Mouse (Mus musculus) lung, postnatal 10 days (tissue): ENCODE measurements at regions not wholly inside any gene's neighbourhood (a gene's known extent, or its start where the extent isn't known, plus 50 kb on each side); places are given as distances from the start of the nearest gene placed in this dataset.

Experiments used
- DNase-seq: peaks from one replicate; pipeline ENCODE4 v3.0.0; 2021

GRCm38 (mm10) chr15:85660528-85661392 is 74.0 kb upstream of the Ppara start:
- no peak for DNase-seq

GRCm38 (mm10) chr15:85661393-85661690 is 73.4 kb upstream of the Ppara start:
- DNase-seq = no peak

- no peak for DNase-seq
Measured at GRCm38 (mm10) chr15:85661771-85662170, 73.0 kb upstream of the Ppara start.

DNA sequence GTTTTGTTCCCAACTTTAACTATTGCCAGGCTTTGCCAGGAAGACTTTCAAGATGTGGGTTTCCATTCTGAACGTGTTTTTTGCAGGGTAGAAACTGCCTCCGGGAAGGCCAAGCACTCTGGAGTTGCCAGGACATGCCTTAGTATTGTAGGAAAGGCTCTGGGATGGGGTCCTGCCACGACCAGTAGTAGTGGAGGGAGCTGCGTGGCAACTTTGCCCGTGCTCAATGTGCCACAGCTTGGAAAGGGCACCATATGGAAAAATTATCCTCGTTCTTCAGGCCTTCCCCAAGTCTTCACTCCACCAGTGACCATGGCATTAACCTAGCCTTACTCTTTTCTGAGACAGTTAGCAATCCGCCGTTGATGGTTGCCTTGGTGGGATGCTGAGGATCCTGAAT is 72.5 kb upstream of the Ppara start:
- DNase-seq = no peak

DNA sequence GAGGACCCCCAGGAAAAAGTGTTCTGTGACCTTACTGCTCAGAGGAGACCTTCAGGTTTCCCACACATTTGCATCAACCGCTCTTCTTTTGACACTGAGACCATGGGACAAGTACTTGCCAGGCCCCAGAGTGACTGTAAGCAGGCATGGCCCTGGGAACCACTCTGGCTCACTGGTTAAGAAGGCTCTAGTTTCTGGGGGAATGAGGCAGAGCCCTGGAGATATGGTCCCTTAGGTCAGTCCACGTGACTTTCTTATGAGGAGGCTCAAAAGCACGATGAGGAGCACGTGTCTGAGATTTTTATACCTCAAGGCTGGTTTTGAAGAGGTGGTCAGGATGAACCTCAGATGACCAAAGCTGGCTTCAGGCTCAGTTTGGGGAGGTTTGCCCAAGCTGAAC is 72.1 kb upstream of the Ppara start:
- no peak for DNase-seq

DNA sequence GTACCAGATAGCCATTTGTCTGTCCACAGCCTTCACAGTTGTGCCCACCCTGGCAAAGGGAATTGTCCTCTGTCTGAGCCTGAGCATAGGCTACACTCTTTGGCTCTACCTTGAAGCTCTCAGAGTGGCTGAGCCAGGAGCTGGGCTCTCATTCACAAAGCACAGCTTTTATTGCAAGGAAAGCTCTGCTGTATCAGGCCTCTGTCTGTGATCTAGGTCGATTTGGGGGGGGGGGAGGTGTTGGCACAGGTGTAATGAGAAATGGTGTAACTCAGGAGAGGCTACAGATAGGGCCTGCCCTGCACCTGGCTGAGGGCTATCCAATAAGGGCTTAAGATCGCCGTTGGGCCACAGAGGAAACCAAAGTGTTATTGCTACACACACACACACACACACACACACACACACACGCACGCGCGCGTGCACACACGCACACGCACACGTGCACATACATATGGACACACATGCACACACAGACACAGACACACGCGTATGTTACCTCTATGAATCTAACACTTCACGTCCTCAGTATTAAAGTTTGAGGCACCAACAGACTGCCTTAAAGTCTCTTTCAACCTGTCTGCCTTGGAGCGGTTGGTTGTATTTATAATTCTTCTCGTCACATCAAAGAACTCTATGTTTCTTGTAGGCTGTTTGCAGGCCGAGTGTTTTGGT is 70.9 kb upstream of the Ppara start:
- no peak for DNase-seq

DNA sequence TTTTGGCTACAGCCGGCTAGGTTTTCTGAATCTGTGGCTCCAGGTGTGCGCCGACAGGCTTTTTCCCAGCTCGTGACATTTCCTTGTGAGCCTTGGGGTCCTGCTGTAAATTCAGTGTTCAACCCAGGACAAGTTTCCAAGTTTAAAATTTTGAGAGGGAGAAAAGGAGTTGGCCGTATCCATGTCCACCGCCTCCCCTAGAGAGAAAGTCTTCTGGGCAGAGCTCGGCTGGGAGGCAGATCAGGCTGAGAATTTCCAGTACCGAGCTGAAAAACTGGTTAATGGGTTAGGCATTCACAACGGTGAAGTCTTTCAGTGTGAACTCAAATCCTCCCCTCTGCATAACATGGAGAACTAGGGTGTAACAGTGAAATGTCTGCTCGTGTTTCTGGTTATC is 70.4 kb upstream of the Ppara start:
- no peak for DNase-seq

GRCm38 (mm10) chr15:85665181-85665821 is 69.5 kb upstream of the Ppara start:
- no peak for DNase-seq

- no peak for DNase-seq
Measured at GRCm38 (mm10) chr15:85666496-85666895, 68.3 kb upstream of the Ppara start.

DNA sequence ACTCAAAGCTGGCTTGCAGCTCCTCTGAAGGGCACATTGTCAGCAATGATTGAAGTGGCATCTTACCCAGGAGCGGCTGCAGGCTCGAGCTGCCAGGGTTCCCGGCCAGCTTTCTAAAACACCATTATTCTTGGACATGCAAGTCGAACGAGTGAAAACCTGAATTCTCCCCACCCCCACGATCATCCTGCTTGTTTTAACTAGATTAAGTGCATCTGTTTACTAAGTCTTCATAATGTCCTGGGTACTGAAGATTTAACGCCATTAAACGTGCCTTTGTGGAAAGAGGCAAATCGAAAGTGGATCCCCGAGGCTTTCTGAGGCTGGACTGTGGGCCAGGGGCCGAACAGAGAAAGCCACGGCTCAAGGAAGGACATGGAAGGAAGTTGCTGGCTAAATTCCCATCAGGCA is 67.4 kb upstream of the Ppara start:
- DNase-seq = peak; percentile 65

DNA sequence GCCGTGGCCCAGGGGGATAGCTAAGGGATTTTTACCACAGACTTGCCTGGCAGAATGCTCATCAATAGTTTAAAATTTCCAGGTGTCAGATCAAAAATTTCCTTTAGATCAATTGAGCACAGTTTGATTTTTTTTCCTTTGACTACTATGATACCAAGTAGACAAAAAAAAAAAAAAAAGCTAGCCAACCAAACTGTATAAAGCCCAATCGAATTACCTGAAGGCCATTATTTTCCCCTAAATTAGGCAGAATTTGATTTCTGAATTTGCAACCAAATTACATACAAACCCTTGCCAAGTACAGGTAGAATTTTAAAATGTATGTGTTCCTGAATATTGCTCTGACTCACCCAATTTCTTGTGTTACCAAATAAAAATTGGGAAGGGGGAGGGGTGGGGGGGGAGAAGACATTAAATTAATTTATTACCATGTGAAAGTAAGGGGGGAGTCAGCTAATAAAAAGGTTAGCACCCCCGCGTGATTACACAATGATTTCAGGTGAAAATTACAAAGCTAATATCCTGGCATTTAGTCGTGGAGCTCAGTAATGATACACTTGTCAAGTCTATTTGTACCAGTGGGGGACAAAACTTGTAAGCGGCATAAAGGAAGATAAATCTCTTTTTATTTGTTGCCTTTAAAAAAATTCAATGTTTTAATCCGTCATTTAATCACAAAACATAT is 66.7 kb upstream of the Ppara start:
- no peak for DNase-seq

DNA sequence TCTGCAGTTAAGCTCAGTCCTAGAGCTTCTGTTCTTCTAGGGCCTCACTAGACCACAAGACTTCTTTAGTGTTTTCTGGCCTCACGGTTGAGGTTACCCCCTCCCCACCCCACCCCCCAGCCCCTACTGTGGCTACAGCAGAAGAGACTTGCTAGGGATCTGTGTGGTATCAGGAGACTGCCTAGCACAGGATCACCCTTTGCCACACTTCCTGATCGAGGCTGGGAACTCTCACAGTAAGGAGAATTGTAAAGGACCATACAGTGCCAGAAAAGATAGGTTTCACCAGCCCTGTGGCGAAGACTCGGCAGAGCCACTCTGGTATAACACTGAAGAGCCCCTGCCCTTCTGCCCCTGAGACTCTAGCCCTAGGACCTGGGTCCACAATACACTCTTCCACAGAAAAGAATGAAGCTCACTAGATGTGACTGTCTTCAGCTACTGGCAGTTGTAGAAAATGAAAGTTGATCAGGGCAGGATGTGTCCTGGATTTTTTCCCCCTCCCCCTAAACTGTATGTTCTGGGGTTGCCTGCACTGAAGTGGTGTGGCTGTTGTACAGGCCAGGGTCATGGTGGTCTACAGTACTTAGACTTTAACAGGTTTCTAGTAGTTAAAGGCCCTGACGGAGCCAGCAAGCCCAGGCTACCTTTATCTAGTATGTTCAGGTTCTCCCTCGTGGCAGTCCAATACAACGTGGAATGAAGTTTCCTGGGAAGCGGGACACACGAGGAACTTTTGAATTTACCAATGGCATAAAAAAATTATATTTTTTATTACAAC is 65.7 kb upstream of the Ppara start:
- no peak for DNase-seq

- peak; percentile 89 for DNase-seq
Measured at GRCm38 (mm10) chr15:85669652-85670175, 65.1 kb upstream of the Ppara start.

- DNase-seq = no peak
Measured at GRCm38 (mm10) chr15:85670176-85670788, 64.5 kb upstream of the Ppara start.

- DNase-seq = peak; percentile 96
Measured at GRCm38 (mm10) chr15:85670789-85671700, 63.7 kb upstream of the Ppara start.

DNA sequence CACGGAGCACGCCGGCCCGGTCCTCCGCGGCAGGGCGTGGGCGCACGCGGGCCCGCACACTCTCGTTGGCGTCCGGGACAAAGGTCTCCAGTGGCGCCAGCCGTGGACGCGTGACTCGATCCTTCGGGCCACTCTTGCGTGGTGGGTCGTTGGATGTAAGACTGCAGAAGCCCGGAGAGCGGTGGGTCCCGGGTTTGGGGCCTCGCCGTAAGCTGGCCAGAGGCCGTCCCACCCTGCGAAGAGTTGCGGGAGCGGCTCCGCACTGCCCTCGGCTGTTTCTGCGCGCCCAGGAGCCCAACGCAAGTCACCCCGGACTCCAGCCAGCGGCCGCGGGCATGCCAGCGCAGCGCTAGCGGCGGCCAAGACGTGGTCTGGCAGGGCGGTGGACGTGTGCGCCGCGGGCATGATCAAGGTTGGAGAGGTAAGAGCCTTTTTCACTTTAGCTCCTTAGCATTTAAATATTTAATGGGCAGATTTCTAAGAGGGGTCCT is 63.0 kb upstream of the Ppara start:
- peak; percentile 52 for DNase-seq

DNA sequence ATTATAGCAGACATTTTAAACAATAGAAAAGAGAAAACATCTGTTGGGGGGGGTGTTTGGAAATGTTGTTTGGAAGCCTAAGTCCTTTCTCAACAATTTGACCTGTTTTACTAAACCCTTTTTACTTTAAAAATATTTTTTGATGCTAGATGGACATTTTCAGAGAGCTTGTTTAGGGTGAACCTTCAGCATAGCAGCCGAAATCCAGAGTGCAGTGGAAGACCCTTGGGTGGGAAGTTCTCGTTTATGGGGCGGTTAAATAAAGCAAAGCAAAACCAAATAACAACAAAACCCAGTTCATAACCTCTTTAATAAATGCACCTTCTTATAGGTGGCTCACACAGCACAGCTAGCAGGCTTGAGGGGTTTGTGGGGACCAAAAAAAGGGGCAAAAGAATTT is 62.4 kb upstream of the Ppara start:
- DNase-seq = no peak

DNA sequence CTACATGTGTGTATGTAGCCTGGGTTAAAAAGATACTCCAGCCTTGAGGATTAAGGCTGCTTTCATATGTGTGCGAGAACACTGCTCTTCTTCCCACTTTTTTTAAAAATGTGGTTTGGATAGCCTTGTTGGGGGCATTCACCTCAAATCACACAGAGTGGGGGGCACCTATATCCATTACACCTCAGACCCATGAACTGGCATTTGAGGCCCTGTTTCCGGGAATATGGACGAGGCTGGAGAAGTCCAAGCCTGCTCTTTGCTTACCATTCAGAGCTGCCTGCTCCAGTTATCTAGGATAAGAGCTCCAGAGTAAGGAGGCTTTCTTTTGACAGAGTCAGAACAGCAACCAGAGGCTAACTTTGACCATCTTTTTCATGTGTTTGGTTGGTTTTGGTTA is 61.9 kb upstream of the Ppara start:
- DNase-seq = no peak

- DNase-seq = no peak
Measured at GRCm38 (mm10) chr15:85673506-85673905, 61.3 kb upstream of the Ppara start.

DNA sequence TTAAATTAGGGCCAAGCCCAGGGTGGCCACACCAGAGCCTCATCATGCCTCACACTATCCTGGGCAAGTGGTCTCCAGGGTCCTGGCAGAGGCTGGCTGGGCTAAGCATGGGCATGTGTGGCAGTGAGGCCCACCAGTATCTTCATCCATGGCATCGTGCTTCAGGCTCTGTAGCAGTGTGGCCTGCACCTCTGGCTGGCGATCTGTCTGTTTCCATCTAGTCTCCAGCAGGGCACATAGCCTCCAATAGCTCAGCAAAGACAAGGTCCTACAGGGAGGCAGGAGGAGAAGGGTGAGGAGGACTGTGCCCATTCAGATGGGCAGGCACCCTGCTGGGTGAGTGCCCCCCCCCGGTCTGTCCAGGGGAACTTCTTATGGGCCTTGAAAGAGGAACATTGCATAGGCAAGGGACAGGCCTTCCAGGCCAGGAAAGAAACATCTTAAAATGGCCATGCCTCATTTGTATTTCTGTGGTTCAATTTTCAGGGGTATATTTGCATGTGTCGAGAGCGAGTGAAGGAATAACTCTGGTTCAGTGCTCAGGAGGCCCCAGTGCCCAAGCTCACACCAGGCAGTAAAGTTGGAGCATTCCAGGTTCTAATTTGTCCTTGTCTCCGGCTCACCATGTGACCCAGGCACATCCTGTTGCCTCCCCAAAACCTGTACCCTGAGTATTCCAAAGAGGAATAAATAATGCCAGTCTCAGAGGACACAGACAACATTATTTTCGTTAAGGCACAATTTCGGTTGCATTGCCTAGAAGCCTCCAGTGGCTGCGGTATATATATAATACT is 60.4 kb upstream of the Ppara start:
- DNase-seq = no peak
